Mouse (Mus musculus) E14TG2a.4 (cell line): ENCODE data around the gene Plcg2.

ENCODE experiments used
- CTCF ChIP-seq: conservative IDR thresholded peaks from 2 replicates; pipeline ENCODE4 v1.5.1; 2014; ENCODE audit warnings: low read length
- NANOG ChIP-seq: IDR thresholded peaks from 2 replicates; pipeline ENCODE4 v1.6.1; 2014; ENCODE audit warnings: borderline replicate concordance, low read length, mixed read lengths
- POU5F1 ChIP-seq: IDR thresholded peaks from 2 replicates; pipeline ENCODE4 v1.6.1; 2014; ENCODE audit warnings: low read length, borderline replicate concordance

DNA sequence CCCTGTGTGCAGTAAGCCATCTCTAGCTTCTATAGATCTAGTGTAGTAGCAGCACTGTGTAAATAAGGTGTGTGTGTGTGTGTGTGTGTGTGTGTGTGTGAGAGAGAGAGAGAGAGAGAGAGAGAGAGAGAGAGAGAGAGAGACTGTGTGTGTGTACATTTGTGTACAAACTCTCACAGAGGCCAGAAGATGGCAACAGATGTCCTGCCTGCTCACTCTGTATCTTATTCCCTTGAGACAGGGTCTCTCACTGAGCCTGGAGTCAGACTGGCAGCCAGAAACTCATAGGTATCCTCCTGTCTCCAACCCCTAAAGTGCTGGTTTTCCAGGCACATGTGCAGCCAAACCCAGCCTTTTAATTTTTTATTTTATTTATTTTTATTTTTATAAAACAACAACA, 20.0 kb upstream of the Plcg2 start:
- TF ChIP-seq CTCF (no peak), NANOG (no peak), POU5F1 (no peak)
